Mouse (Mus musculus) bone marrow macrophage, adult 2 months (primary cell): ENCODE results near the gene Smc4. TPM values are rescaled to one million over a fixed set of nuclear protein-coding genes. Genes with fewer than 3 reads are reported as not detected.

ENCODE experiments used
- H3K27ac ChIP-seq: 2 replicates; pipeline ENCODE4 v1.5.1; 2012; ENCODE audit warnings: low read depth, low read length; ENCODE audit not compliant: insufficient read depth
- H3K4me1 ChIP-seq: 2 replicates; pipeline ENCODE4 v1.6.1; 2012; ENCODE audit warnings: low read length; ENCODE audit not compliant: control insufficient read depth, insufficient read depth
- H3K4me3 ChIP-seq: 2 replicates; pipeline ENCODE4 v1.5.1; 2012; ENCODE audit warnings: mild to moderate bottlenecking, low read length, moderate library complexity; ENCODE audit not compliant: insufficient read depth
- CTCF ChIP-seq: IDR thresholded peaks from 2 replicates; pipeline ENCODE4 v1.5.1; 2012; ENCODE audit warnings: low read depth, mild to moderate bottlenecking, low read length, moderate library complexity
- POLR2A ChIP-seq: IDR thresholded peaks from 2 replicates; pipeline ENCODE4 v1.6.1; 2012; ENCODE audit warnings: mild to moderate bottlenecking, low read depth, low read length, borderline replicate concordance
- polyA plus RNA-seq: library from polyadenylated mRNA; stranded (reverse); fragments of >200 nt; gene quantifications from 2 replicates; pipeline ENCODE4 v1.2.4, GENCODE M21; 2012; ENCODE audit not compliant: missing spikeins, insufficient read depth, insufficient read length

Smc4 gene
- polyA plus RNA-seq, 1 experiment = 100 TPM

DNA sequence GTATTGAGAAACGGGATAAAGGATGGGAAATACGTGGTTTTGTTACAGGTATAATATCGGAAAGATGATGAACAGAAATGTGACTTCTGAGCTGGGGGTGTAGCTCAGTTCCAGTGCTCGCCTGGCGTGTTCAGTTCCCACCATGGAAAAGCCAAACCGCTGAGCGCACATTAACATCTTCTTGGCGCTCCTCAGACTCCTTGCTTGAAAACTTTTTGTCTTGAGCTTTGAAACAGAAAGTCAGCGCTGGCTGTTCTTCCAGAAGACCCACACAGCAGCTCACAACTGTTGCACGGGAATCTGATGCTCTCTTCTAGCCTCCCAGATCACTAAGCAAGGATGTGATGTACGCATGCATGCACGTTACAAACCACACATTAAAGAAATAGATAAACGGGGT lies 41.2 kb downstream of the Smc4 start:
- H3K27ac ChIP-seq = no peak overlapping the region
- TF ChIP-seq POLR2A (no peak), CTCF (no peak)
- H3K4me3 ChIP-seq = peak overlapping the region; percentile 100; the same call in 1 of the 2 replicates
- peaks cover 5% of the 10 kb centered on the region for H3K4me1 ChIP-seq

DNA sequence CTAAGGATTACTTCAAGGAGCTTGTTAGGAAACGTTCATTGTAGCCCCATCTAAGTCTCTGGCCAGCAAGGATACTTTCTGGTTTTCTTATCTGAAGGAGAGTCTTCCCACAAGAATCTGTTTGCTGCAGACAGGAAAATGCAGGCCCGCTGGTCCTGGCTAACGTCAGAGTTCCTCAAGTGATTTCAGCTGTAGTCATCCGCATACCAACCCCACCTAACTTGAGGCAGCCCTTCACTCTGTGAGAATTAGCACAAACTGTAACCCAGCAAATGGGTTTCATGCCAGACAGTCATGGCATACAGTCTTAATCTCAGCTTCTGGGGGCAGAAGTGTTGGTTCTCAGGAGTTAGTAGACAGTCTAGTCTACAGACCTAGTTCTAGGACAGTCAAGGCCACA lies 42.0 kb downstream of the Smc4 start:
- no peak for TF ChIP-seq POLR2A
- TF ChIP-seq CTCF = no peak
- no peak overlapping the region for H3K27ac ChIP-seq
- no peak overlapping the region for H3K4me3 ChIP-seq
- H3K4me1 ChIP-seq = peaks cover 5% of the 10 kb centered on the region

DNA sequence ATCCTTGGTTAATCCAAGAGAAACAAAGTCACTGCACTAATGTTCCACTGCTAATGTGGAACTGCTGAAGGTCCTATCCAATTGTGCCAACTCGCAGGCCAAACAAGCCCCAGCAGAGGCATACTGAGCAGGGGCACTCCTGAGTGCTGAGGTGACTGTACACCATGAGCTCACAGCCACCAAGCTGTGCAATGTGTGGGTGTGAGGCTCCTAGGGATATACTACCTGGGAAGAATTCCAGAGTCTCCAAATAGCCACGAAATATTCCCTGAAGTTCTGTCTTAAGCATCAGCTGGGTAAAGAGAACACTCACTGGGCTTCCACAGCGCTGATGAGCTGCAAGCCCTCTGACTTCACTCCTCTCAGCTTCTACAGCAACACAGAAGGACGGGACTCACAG lies 43.1 kb downstream of the Smc4 start:
- peaks cover 5% of the 10 kb centered on the region; the same call in 1 of the 2 replicates for H3K4me1 ChIP-seq
- TF ChIP-seq POLR2A (no peak), CTCF (no peak)
- no peak overlapping the region for H3K27ac ChIP-seq
- no peak overlapping the region for H3K4me3 ChIP-seq

DNA sequence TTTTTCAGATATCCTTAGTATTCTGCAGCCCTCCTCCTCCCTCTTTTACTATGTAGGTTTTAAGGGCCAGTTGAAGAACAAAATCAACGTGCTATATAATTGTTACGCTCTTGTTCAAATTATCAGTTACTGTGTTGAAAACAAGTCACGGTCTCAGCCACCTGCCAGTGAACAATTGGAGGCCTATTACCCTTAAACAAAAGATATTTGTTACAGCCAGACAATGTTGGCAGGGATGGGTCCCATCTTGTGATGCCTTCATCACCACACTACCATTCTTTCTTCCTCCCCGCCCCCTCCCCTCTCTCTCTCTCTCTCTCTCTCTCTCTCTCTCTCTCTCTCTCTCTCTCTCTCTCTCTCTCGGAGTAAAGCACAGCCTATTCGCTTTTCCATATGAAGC lies 44.5 kb downstream of the Smc4 start:
- H3K4me3 ChIP-seq = no peak overlapping the region
- no peak overlapping the region for H3K27ac ChIP-seq
- H3K4me1 ChIP-seq = 0 out of 2 replicates have a peak, but pooled peaks cover 3% of the 10 kb centered on the region
- TF ChIP-seq CTCF = no peak
- TF ChIP-seq POLR2A = no peak

DNA sequence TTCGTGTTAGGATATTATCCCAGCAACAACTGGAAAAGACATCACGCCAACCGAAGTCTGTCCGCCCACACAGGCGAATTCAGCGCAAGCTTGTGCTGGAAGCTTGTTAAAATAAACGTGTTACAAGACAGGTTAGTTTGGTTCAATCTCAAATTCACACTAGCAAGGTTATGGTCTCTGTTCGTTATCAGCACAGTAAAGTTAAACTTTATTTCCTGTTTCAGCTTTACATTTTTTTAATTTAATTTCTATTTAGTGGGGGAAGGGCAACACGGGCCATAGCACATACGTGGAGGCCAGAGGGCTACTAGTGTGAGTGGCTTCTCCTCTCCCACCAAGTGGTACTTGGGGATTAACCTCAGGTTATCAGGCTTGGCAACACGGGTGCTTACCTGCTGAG lies 47.4 kb downstream of the Smc4 start:
- no peak overlapping the region for H3K4me3 ChIP-seq
- TF ChIP-seq CTCF (no peak), POLR2A (no peak)
- no peaks in the 10 kb centered on the region for H3K4me1 ChIP-seq
- H3K27ac ChIP-seq = no peak overlapping the region

DNA sequence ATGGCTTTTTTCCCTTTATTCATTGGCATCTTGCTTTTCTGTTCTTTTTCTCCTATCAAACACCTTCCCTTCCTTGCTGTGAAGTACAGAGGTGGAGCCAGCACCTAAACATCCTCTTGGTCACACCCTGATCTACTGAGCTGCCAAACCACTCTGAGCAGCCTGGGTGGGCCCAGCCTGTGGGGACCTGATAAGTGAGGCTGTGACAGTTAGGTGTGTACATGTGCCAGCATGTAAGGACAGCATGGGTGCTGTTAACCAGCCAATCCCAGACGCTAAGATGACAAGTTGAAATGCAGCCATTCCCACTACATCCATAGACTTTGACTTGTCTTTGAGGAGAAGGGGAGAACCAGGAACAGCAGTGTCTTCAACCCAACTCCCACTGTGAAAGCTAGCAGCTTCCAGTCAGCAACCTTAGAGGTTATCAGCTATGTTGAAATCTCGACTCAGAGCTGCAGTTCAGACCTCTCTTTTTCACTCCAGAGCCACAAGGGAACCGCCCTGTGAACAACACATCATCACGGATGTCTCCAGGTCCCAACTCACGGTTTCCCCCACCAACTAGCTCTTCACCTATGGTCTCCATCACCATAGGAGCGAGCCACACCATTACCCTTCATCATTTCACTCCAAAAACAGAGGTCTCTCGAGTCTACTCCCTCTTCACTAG lies 50.4 kb downstream of the Smc4 start:
- Histone ChIP-seq H3K4me1 (peaks cover 8% of the 10 kb centered on the region; the same call in 1 of the 2 replicates), H3K27ac (no peak overlapping the region), H3K4me3 (no peak overlapping the region)
- TF ChIP-seq POLR2A (no peak), CTCF (no peak)

DNA sequence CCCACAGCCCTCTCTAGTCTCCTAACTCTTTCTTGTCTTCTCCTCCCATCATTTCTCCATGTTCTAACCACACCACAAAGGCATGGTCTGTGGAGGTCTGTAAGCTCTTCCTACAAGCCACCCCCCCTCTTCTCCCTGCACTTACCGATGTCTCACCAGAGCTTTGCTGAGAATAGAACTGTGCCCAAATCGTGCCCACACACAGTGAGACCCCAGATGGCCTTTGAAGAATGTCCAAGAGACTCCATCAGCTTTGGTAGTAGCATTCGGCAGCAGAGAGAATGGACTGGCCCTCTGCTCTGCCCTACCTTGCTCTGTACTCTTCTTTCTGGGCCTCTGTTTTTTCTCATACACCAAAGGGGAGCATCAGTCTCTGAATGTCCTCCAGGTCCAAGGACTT lies 51.3 kb downstream of the Smc4 start:
- TF ChIP-seq CTCF (no peak), POLR2A (no peak)
- Histone ChIP-seq H3K4me1 (peaks cover 8% of the 10 kb centered on the region; the same call in 1 of the 2 replicates), H3K27ac (no peak overlapping the region), H3K4me3 (no peak overlapping the region)

DNA sequence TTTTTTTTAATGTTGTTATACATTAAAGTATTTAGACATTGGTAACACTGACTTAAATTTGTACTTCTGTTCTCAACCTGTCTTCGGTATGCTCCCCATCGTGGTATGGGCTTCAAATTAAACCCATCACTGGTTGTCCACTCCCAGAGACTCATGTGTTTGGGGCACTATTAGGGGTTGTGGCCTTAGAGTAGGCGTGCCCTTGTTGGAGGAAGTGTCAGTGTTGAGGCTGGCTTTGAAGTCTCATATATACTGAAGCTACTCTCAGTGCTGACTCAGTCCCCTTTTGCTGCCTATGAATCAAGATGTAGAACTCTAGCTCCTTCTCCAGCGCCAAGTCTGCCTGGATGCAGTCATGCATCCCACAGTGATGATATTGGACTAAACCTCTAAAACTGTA lies 56.1 kb downstream of the Smc4 start:
- no peak overlapping the region for H3K4me3 ChIP-seq
- peaks cover 20% of the 10 kb centered on the region for H3K4me1 ChIP-seq
- no peak for TF ChIP-seq CTCF
- TF ChIP-seq POLR2A = no peak
- H3K27ac ChIP-seq = no peak overlapping the region

DNA sequence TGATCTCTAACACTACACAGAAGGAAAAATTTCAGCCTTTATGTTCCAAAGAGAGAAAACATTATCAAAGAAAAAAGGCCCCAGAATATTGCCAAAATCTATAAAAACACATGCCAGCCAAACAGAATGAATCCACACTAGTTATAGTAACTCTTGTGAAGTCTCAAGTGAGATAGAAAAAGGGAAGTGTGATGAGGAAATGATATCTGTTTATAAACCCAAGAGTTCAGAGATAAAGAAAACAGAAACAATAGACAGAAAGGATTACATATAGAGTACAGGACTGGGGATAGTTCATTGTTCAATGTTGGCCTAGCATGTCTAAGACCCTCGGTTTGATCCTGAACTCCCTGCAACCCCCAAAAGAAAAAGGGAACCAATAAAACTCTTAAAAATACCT lies 58.2 kb downstream of the Smc4 start:
- no peak overlapping the region for H3K4me3 ChIP-seq
- H3K27ac ChIP-seq = peak overlapping the region; percentile 20; the same call in 1 of the 2 replicates
- H3K4me1 ChIP-seq = peaks cover 19% of the 10 kb centered on the region
- no peak for TF ChIP-seq POLR2A
- TF ChIP-seq CTCF = no peak

DNA sequence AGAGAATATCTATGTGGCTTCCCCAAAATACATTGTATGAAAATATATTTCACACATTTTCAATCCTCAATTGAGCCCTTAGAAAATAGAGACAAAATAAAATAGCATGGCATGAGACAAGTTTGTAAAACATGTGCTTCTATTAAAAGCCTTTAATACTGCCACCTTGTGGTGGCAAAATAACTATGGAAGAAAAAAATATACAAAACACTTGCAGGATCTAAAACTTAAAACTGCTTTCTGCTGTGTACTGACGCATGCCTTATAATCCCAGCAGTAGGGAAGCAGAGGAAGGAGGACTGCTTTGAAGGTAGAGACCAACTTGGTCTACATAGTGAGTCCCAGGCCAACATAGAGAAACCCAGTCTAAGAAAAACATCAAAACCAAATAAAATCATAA lies 59.5 kb downstream of the Smc4 start:
- Histone ChIP-seq H3K27ac (no peak overlapping the region), H3K4me3 (no peak overlapping the region), H3K4me1 (peaks cover 12% of the 10 kb centered on the region)
- TF ChIP-seq POLR2A (no peak), CTCF (no peak)

Other genes starting within 250 kb of the Smc4 start
- not detected in 2 replicates for gene 1110032F04Rik, start 135.2 kb upstream of the Smc4 start, polyA plus RNA-seq
- 10.6 and 13.6 TPM in 2 replicates for gene Ift80, start 168 bp upstream of the Smc4 start, polyA plus RNA-seq
- gene Trim59, start 40.0 kb downstream of the Smc4 start, polyA plus RNA-seq = 22.1 and 23.7 TPM in 2 replicates
- 39.5 TPM in 2 replicates for gene Kpna4, start 122.4 kb downstream of the Smc4 start, polyA plus RNA-seq
- gene Arl14, start 217.7 kb downstream of the Smc4 start, polyA plus RNA-seq = not detected in 2 replicates